Mouse (Mus musculus) kidney, embryonic 14.5 days (tissue): ENCODE data around the gene Col4a4. TPM values are rescaled to one million over a fixed set of nuclear protein-coding genes. Genes with fewer than 3 reads are reported as not detected.

Experiments
- ATAC-seq: fragments of 200-750 bp; cut with Nextera tagmentation; 2 replicates; pipeline ENCODE4 v1.8.0; 2017; ENCODE audit warnings: moderate number of reproducible peaks, mild to moderate bottlenecking, moderate TSS enrichment, moderate library complexity; ENCODE audit not compliant: low FRiP score, low TSS enrichment
- H3K27ac ChIP-seq: fragments of 300-500 bp; sonication (generic); 2 replicates; pipeline ENCODE4 v1.5.1; 2014; ENCODE audit warnings: low read depth, mild to moderate bottlenecking, low read length, moderate library complexity, mixed read lengths
- H3K27me3 ChIP-seq: fragments of 300-500 bp; sonication (generic); 2 replicates; pipeline ENCODE4 v1.6.1; 2014; ENCODE audit warnings: mild to moderate bottlenecking, low read length; ENCODE audit not compliant: control insufficient read depth, insufficient read depth
- H3K36me3 ChIP-seq: fragments of 300-500 bp; sonication (generic); 2 replicates; pipeline ENCODE4 v1.6.1; 2014; ENCODE audit warnings: low read length, mixed read lengths; ENCODE audit not compliant: control insufficient read depth, insufficient read depth
- H3K4me1 ChIP-seq: fragments of 300-500 bp; sonication (generic); 2 replicates; pipeline ENCODE4 v1.6.1; 2014; ENCODE audit warnings: low read length, mixed read lengths; ENCODE audit not compliant: control insufficient read depth, insufficient read depth
- H3K4me2 ChIP-seq: fragments of 300-500 bp; sonication (generic); replicated peaks from 2 replicates; pipeline ENCODE4 v1.6.1; 2014; ENCODE audit warnings: low read depth, mild to moderate bottlenecking, low read length
- H3K4me3 ChIP-seq: fragments of 300-500 bp; sonication (generic); 2 replicates; pipeline ENCODE4 v1.5.1; 2014; ENCODE audit warnings: mild to moderate bottlenecking, low read length
- H3K9ac ChIP-seq: fragments of 300-500 bp; sonication (generic); 2 replicates; pipeline ENCODE4 v1.6.1; 2014; ENCODE audit warnings: low read depth, mild to moderate bottlenecking, low read length, moderate library complexity
- H3K9me3 ChIP-seq: fragments of 300-500 bp; sonication (generic); 2 replicates; pipeline ENCODE4 v1.6.1; 2016; ENCODE audit warnings: low read length; ENCODE audit not compliant: control insufficient read depth
- WGBS: fragments of 180-500 bp; shearing (Covaris S2); extraction: QIAGEN DNeasy Blood & Tissue Kit; methylation state at CpG from one replicate; pipeline ENCODE4 v1.1.7; 2014; 5-methylcytosine and 5-hydroxymethylcytosine counted together
- polyA plus RNA-seq: library from polyadenylated mRNA; unstranded; fragments of >200 nt; fragmentation: Nextera tagmentation; extraction: Ambion mirVana; gene quantifications from 2 replicates; pipeline ENCODE4 v1.2.1, GENCODE M21; 2014

The Col4a4 gene
- 0.56 and 1.0 TPM in 2 replicates for polyA plus RNA-seq

DNA sequence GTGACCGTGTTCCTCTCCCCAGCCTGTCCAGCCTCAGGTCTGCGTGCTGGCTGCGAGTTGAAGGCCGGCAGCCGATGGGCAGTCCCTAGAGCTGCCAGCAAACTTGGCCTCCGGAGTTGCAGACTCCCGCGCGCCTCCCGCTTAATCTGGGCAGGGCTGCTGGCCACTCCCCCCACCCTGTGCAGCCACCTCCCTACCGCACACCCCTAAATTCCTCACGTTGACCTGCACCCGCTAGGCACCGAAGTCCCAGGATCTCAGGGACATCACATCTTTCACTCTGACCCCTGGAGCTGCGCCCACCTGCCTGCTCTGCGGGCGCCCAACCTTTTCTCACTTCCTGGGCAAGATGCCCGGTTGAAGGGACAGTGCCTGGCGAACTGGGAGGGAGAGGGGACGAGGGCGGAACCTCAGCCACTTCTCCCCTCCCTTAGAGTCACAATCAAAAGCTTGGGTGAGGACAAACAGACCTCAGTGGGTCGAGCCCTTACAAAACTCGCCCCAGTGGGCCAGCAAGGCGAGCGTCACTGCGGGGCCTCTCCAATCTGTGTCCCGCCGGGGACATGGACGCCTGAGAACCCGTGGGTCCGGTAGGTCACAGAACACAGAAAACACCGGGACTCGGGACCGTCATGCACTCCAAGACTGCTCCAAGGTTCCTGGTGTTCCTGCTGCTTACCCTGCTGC is at the start of gene Col4a4, which contains the start of gene Col4a3:
Col4a4 (minus strand) TSS at position 137 of the 687 bp plus-strand sequence.
Col4a3 (plus strand) TSS at position 209 of the 687 bp plus-strand sequence.
- Histone ChIP-seq H3K4me3 (peak within 1 kb of the TSS; percentile 44), H3K27me3 (peaks cover 4% of the 10 kb centered on the region), H3K4me2 (peak within 1 kb of the TSS; percentile 82), H3K4me1 (no peaks in the 10 kb centered on the region), H3K27ac (no peak within 1 kb of the TSS), H3K36me3 (no peaks in the 10 kb centered on the region), H3K9ac (peak within 1 kb of the TSS; percentile 51), H3K9me3 (no peaks in the 10 kb centered on the region)
- ATAC-seq = peak; percentile 87
- WGBS = 5% methylated on average over 31 of the region's 34 CpGs

DNA sequence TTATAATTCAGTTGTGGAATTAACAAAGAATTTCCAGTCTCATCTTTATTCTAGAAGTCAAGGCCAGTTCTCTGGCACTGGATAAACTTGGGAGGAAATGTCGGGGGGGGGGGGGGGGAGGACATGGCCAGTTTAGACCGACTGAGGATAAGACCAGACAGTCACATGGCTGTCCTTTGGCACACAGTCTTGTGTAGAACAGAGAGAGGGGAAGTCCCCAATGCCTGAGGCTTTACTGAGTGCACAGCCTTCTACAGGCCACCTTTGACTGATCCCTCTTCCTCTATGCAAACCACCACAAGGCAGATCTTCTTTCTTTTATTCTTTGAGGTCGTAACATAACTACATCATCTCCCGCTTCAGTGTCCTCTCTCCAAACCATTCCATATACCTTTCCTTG is 49.7 kb upstream of the Col4a4 start:
- Histone ChIP-seq H3K9ac (no peak overlapping the region), H3K4me2 (no peak overlapping the region), H3K4me1 (peaks cover 2% of the 10 kb centered on the region; the same call in 1 of the 2 replicates), H3K36me3 (no peaks in the 10 kb centered on the region), H3K9me3 (no peaks in the 10 kb centered on the region), H3K27ac (no peak overlapping the region), H3K4me3 (no peak overlapping the region), H3K27me3 (no peaks in the 10 kb centered on the region)
- no peak for ATAC-seq
- WGBS = 78% methylated on average over 4 of the region's 4 CpGs

DNA sequence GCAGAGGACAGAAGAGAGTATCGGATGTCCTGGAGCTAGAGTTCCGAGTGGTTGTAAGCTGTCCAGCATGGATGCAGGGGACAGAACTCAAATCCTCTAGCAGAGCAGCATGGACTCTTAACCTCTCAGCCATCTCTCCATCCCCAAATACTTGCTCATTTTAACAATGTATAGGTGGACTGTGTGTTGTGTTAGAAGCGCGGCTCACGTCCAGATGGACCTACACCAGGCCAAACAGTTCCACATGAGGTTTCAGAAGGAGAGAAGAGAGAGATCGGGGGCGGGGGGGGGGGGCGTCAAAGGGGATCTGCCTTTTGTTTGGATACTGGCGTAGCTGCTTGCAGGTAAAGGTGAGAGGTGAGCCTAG is 48.6 kb upstream of the Col4a4 start:
- no peak for ATAC-seq
- Histone ChIP-seq H3K9ac (no peak overlapping the region), H3K9me3 (no peaks in the 10 kb centered on the region), H3K4me1 (peaks cover 2% of the 10 kb centered on the region; the same call in 1 of the 2 replicates), H3K4me3 (no peak overlapping the region), H3K27me3 (no peaks in the 10 kb centered on the region), H3K4me2 (no peak overlapping the region), H3K27ac (no peak overlapping the region), H3K36me3 (no peaks in the 10 kb centered on the region)
- WGBS = 88% methylated on average over 9 of the region's 9 CpGs

DNA sequence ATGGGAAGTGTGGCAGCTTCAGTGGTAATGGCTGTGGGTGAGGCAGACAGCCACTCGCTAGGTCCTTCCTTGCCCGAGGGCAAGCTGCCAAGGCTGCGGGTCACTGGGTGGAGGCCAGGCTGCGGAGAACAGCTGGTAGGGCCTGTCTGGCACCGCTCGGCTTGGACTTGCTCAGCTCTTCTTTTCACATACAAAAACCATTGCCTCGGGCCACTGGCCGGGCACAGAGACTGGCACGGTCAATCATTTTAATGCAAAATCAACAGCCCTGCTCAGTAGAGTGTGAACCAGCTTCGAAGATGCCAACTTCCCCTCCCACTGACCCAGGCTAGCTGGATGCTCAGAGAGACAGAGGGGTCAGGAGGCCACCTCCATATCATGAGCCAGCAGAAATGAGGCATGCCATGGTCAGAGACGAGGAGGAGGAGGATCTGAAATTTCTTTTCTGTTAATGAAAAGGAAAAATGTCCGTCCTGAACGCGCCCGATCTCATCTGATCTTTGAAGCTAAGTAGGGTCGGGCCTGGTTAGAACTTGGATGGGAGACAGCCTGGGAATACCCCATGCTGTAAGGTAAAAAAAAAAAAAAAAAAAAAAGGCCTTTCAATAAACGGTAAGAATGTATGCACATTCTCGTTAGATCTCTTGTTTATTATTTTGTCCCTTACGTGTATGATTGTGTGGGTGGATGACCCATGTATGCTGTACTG is 48.0 kb upstream of the Col4a4 start:
- ATAC-seq = peak; percentile 77
- no peaks in the 10 kb centered on the region for H3K27me3 ChIP-seq
- no peak overlapping the region for H3K4me3 ChIP-seq
- H3K4me1 ChIP-seq = peaks cover 2% of the 10 kb centered on the region; the same call in 1 of the 2 replicates
- H3K9me3 ChIP-seq = no peaks in the 10 kb centered on the region
- H3K4me2 ChIP-seq = no peak overlapping the region
- WGBS = 62% methylated on average over 19 of the region's 19 CpGs
- H3K36me3 ChIP-seq = no peaks in the 10 kb centered on the region
- no peak overlapping the region for H3K9ac ChIP-seq
- H3K27ac ChIP-seq = no peak overlapping the region

DNA sequence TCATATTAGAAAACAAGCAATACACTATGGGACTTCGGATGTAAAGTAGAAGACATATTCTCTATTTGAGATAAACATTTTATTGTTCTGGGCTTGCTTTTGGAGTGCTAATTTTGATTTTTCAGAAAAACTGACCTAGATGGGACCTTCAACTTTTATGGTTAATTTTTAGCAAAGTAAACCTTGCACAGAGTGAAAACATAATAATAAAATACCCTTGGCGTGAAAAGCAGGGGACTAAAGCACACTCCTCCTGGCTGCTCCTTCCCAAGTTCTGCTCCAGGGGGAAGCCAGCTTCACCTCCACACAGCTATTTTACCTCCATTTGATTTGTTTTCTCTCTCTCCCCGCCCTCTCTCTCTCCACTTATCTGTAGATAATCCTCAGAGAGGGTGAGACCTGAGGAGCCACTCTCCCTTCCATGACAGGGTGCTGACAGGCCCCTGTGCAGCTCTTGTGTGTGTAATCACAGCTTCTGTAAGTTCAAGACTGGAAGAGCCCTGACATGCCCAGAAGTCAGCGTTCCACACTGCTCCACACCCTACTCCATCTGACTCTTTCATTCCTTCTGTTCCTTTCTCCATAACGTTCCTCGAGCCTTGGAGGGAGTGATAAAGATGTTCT is 44.6 kb upstream of the Col4a4 start:
- Histone ChIP-seq H3K9ac (no peak overlapping the region), H3K4me2 (no peak overlapping the region), H3K4me3 (no peak overlapping the region), H3K36me3 (no peaks in the 10 kb centered on the region), H3K4me1 (peaks cover 2% of the 10 kb centered on the region; the same call in 1 of the 2 replicates), H3K9me3 (no peaks in the 10 kb centered on the region), H3K27me3 (no peaks in the 10 kb centered on the region), H3K27ac (no peak overlapping the region)
- no peak for ATAC-seq
- WGBS = 68% methylated on average over 6 of the region's 6 CpGs

DNA sequence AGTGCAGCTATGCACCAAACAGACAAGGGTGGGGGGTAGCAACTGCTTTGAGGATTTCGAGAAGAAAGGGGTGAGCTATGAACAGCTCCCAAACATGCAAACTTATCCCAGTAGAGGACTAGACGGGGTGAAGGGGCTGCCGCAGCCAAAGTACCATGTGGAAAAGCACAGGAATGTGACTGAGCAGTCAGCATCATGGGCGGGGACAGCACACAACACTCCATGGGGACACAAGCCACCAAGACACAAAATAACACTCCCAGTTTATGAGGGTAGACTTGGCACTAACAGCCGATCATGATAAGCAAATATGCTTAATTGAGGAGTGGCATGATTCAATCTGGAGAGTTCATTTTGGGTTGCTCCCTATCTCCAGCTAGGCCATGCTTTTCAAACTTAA is 42.8 kb upstream of the Col4a4 start:
- no peaks in the 10 kb centered on the region for H3K9me3 ChIP-seq
- H3K36me3 ChIP-seq = no peaks in the 10 kb centered on the region
- no peak overlapping the region for H3K27ac ChIP-seq
- H3K4me3 ChIP-seq = no peak overlapping the region
- 90% methylated on average over 5 of the region's 5 CpGs for WGBS
- H3K27me3 ChIP-seq = no peaks in the 10 kb centered on the region
- no peak overlapping the region for H3K9ac ChIP-seq
- H3K4me2 ChIP-seq = no peak overlapping the region
- H3K4me1 ChIP-seq = peaks cover under 1% of the 10 kb centered on the region; the same call in 1 of the 2 replicates
- no peak for ATAC-seq

DNA sequence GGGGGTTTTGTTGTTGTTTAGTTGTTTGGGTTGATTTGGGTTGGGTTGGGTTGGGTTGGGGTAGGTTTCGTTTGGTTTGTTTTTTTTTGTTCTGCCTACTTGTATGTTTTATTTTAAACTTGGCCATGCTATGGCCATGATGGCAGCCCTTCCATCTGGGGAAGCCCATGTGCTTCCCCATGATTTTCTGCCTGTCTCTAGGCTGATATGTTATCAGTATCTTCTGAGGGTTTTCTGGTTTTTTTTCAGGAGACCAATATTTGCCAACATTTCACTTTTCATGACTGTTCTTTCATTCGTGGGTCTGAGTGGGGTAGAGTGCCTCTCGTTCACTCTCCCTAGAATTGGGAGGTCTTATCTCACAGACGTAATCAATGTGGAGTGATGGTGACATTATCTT is 41.0 kb upstream of the Col4a4 start:
- no peaks in the 10 kb centered on the region for H3K4me1 ChIP-seq
- no peaks in the 10 kb centered on the region for H3K27me3 ChIP-seq
- no peak overlapping the region for H3K4me2 ChIP-seq
- H3K9me3 ChIP-seq = no peaks in the 10 kb centered on the region
- no peak for ATAC-seq
- no peaks in the 10 kb centered on the region for H3K36me3 ChIP-seq
- WGBS = 81% methylated on average over 4 of the region's 4 CpGs
- no peak overlapping the region for H3K4me3 ChIP-seq
- H3K9ac ChIP-seq = no peak overlapping the region
- H3K27ac ChIP-seq = no peak overlapping the region

DNA sequence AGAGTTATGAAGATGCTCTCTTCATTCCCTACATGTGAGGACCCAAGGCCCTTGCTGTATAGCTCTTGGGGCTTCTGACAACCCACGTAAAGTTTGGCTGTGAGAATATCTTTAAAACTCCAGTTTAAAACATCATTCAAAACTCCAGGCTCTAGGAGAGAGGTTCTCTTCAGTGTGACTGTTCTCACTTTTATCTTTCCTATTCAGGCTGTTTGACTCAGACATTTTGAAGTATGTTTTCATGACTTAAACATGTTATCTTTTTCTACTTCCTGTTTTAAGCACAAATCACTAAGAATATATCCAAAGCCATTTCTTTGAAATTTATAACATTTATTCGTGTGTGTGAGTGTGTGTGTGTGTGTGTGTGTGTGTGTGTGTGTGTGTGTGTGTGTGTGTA is 38.8 kb upstream of the Col4a4 start:
- no peaks in the 10 kb centered on the region for H3K27me3 ChIP-seq
- no peak overlapping the region for H3K4me2 ChIP-seq
- H3K4me3 ChIP-seq = no peak overlapping the region
- H3K9ac ChIP-seq = no peak overlapping the region
- no peaks in the 10 kb centered on the region for H3K36me3 ChIP-seq
- no peaks in the 10 kb centered on the region for H3K4me1 ChIP-seq
- WGBS = 81% methylated on average over 2 of the region's 2 CpGs
- H3K9me3 ChIP-seq = no peaks in the 10 kb centered on the region
- H3K27ac ChIP-seq = no peak overlapping the region
- ATAC-seq = no peak

DNA sequence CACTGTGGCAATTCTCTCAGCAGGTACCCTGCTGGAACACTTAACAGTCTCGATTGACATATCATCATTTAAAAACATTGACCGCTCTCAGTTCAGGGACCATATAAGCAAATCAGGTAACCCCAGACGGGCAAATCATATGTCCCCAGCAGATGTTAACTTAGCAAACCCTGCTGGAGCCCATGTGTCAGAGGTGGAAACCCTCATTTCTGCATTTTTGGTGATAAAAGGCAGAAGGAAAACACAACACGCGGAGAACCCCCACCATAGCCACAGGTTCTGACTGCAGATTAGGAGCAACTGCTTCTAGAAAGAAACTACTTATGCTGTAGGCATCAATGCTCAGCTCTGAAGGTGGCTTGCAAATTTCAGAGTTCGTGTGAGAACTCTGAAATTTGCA is 38.3 kb upstream of the Col4a4 start:
- no peaks in the 10 kb centered on the region for H3K36me3 ChIP-seq
- H3K4me1 ChIP-seq = no peaks in the 10 kb centered on the region
- WGBS = 79% methylated on average over 6 of the region's 6 CpGs
- H3K27ac ChIP-seq = no peak overlapping the region
- H3K4me2 ChIP-seq = no peak overlapping the region
- H3K4me3 ChIP-seq = no peak overlapping the region
- no peaks in the 10 kb centered on the region for H3K27me3 ChIP-seq
- no peak for ATAC-seq
- no peaks in the 10 kb centered on the region for H3K9me3 ChIP-seq
- H3K9ac ChIP-seq = no peak overlapping the region
